ENCODE assay signal across 8 mouse cellular contexts in the genomic region with DNA sequence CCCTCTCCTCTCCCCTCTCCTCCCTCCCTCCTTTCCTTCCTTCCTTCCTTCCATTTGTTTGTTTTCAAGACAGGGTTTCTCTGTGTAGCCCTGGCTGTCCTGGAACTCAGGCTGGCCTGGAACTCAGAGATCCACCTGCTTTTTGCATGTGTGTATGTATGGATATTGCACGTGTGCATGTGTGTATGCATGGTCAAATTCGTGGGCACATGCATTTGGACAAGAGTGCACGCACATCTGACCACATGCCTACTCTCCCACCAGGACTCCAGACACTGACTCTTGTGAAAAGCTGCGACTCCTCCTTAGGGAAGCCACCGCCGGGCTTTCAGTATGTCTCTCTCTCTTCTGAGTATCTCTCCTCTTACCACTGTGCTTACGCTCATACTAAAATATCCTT. TPM values are rescaled to one million over a fixed set of nuclear protein-coding genes. Genes with fewer than 3 reads are reported as not detected.
DNase-seq lines count a peak whose midpoint lies in the region; ATAC-seq and TF ChIP-seq lines count a peak whose summit lies in the region.

No protein-coding gene starts in this region.

- TF ChIP-seq CTCF in gastrocnemius, adult 2 months (IDR thresholded peaks at IDR 0.05): no peak
- no peak for TF ChIP-seq CTCF in liver, adult 2 months (IDR thresholded peaks at IDR 0.05; ENCODE audit: low read depth, low read length)
- no peak for TF ChIP-seq CTCF in E14TG2a.4 (conservative IDR thresholded peaks at IDR 0.05; ENCODE audit: low read length)

- no peak for TF ChIP-seq POLR2A in liver, adult 2 months (IDR thresholded peaks at IDR 0.05; ENCODE audit: extremely low read depth, insufficient read depth, low read length)

- H3K4me2 ChIP-seq in embryonic facial prominence, embryonic 12.5 days (replicated peaks): peak overlapping the region; percentile 16; the same call in 1 of the 2 replicates

- no peak for DNase-seq in gastrocnemius, adult 2 months
- DNase-seq in gastrocnemius, adult 8-10 months (ENCODE audit: low spot score in 2 of 2): no peak
- DNase-seq in liver, adult 2 months (ENCODE audit: extremely low read depth, low read depth, low spot score): peak; percentile 67
- DNase-seq in liver (no peak), MN1 (ENCODE audit: low spot score) (no peak)
- no peak for DNase-seq in right cerebral cortex, postnatal 25 days

- H3K9me3 ChIP-seq in E14TG2a.4 (ENCODE audit: low read length): no peaks in the 10 kb centered on the region
- no peaks in the 10 kb centered on the region for H3K9me3 ChIP-seq in embryonic facial prominence, embryonic 12.5 days

- peak overlapping the region; percentile 80 for H3K27ac ChIP-seq in gastrocnemius, adult 2 months
- peak overlapping the region; percentile 86 for H3K27ac ChIP-seq in liver, adult 2 months (replicated peaks; ENCODE audit: insufficient read depth, low read depth, low read length)
- no peak overlapping the region for H3K27ac ChIP-seq in embryonic facial prominence, embryonic 12.5 days

- no peaks in the 10 kb centered on the region for H3K27me3 ChIP-seq in liver, adult 2 months (ENCODE audit: control insufficient read depth, insufficient read depth, low read length)
- no peaks in the 10 kb centered on the region for H3K27me3 ChIP-seq in E14TG2a.4 (ENCODE audit: insufficient read depth, low read length)
- H3K27me3 ChIP-seq in embryonic facial prominence, embryonic 12.5 days: no peaks in the 10 kb centered on the region

- intact Hi-C loops in gastrocnemius, adult 2 months (cut with DNase I): no loop called here

- peaks cover 24% of the 10 kb centered on the region for H3K4me1 ChIP-seq in liver, adult 2 months (ENCODE audit: control insufficient read depth, insufficient read depth, low read length)
- H3K4me1 ChIP-seq in E14TG2a.4 (replicated peaks; ENCODE audit: low read depth, low read length): peaks cover 90% of the 10 kb centered on the region
- no peaks in the 10 kb centered on the region for H3K4me1 ChIP-seq in embryonic facial prominence, embryonic 12.5 days

- ATAC-seq in embryonic facial prominence, embryonic 12.5 days (ENCODE audit: insufficient number of reproducible peaks, insufficient read depth, low FRiP score, low TSS enrichment): no peak

- 46% methylated on average over 7 of the region's 7 CpGs for WGBS in liver, adult 2 months
- 64% methylated on average over 7 of the region's 7 CpGs for WGBS in embryonic facial prominence, embryonic 12.5 days

- peaks cover 27% of the 10 kb centered on the region for H3K79me2 ChIP-seq in liver, adult 2 months (ENCODE audit: control insufficient read depth, insufficient read depth, low read length)

- H3K4me3 ChIP-seq in gastrocnemius, adult 2 months: 0 out of 2 replicates have a peak overlapping the region, but pooled peaks have one; percentile 13
- H3K4me3 ChIP-seq in liver, adult 2 months (ENCODE audit: insufficient read depth, low read depth, low read length): peak overlapping the region; percentile 4; the same call in 1 of the 2 replicates
- H3K4me3 ChIP-seq in E14TG2a.4 (replicated peaks; ENCODE audit: low read length): peak overlapping the region; percentile 27
- H3K4me3 ChIP-seq in embryonic facial prominence, embryonic 12.5 days: no peak overlapping the region

- H3K9ac ChIP-seq in liver, adult 2 months (ENCODE audit: low read depth, low read length): peak overlapping the region; percentile 63
- H3K9ac ChIP-seq in embryonic facial prominence, embryonic 12.5 days: no peak overlapping the region

- H3K36me3 ChIP-seq in liver, adult 2 months (ENCODE audit: control insufficient read depth, insufficient read depth, low read length): peaks cover 7% of the 10 kb centered on the region; the same call in 1 of the 2 replicates
- peaks cover 16% of the 10 kb centered on the region for H3K36me3 ChIP-seq in E14TG2a.4 (ENCODE audit: insufficient read depth, low read length)
- no peaks in the 10 kb centered on the region for H3K36me3 ChIP-seq in embryonic facial prominence, embryonic 12.5 days

RNA-seq across cellular contexts. Expression of gene Adipor2, which starts 0.3 kb away (rescaled TPM):
- 10 to 100 TPM; 87.7 to 94.8 TPM for total RNA-seq in gastrocnemius, adult 2 months (2021)
- total RNA-seq in gastrocnemius, adult 8-10 months (2022): 100 to 1,000 TPM in 1 of 4 experiments, 10 to 100 TPM in 3; 89.7 to 104 (median 97.1) TPM
- total RNA-seq in liver, adult 2 months (2014; rRNA removed): 252 and 306 TPM in 2 replicates
- 212 and 246 TPM in 2 replicates for polyA plus RNA-seq in liver, adult 2 months (2012; rRNA removed)
- 28.4 and 30.2 TPM in 2 replicates for polyA plus RNA-seq in embryonic facial prominence, embryonic 12.5 days (2016; fragmentation: Nextera tagmentation; extraction: Ambion mirVana)
